Mouse (Mus musculus) bone marrow, adult 2 months (tissue): ENCODE measurements around the gene 9530053A07Rik. TPM values are rescaled to one million over a fixed set of nuclear protein-coding genes. Genes with fewer than 3 reads are reported as not detected.
"Not testable (repeated sequence)": the region's sequence is repeated elsewhere in the genome, so short reads cannot be mapped to it uniquely, and the experiment has no call there.

ENCODE experiments used
- H3K27ac ChIP-seq: fragments of 200-500 bp; 2 replicates; pipeline ENCODE4 v1.5.1; 2012; ENCODE audit warnings: low read depth, mild to moderate bottlenecking, control low read depth, inconsistent platforms, low read length; ENCODE audit not compliant: control insufficient read depth, poor library complexity, insufficient read depth
- H3K4me1 ChIP-seq: fragments of 200-500 bp; 2 replicates; pipeline ENCODE4 v1.6.1; 2011; ENCODE audit warnings: low read length; ENCODE audit not compliant: control insufficient read depth, insufficient read depth
- H3K4me3 ChIP-seq: fragments of 200-500 bp; replicated peaks from 2 replicates; pipeline ENCODE3; 2011; ENCODE audit warnings: mild to moderate bottlenecking, low read depth, low read length, control low read depth; ENCODE audit not compliant: control insufficient read depth
- CTCF ChIP-seq: fragments of 200-500 bp; IDR thresholded peaks from 2 replicates; pipeline ENCODE4 v1.5.1; 2011; ENCODE audit warnings: low read length, control low read depth; ENCODE audit not compliant: control insufficient read depth, insufficient read depth
- POLR2A ChIP-seq: fragments of 200-500 bp; IDR thresholded peaks from 2 replicates; pipeline ENCODE4 v1.6.1; 2011; ENCODE audit warnings: low read depth, mild to moderate bottlenecking, control low read depth, low read length, borderline replicate concordance; ENCODE audit not compliant: control insufficient read depth
- WGBS: fragments of 180-500 bp; shearing (Covaris S2); methylation state at CpG from one replicate; pipeline ENCODE4 v1.1.7; 2018; 5-methylcytosine and 5-hydroxymethylcytosine counted together
- polyA plus RNA-seq: library from polyadenylated mRNA; stranded (reverse); fragments of >200 nt; gene quantifications from 2 replicates; pipeline ENCODE4 v1.2.4, GENCODE M21; 2011; ENCODE audit warnings: low replicate concordance; ENCODE audit not compliant: missing spikeins, insufficient read depth, insufficient read length

The 9530053A07Rik gene
- polyA plus RNA-seq: not detected in 2 replicates

GRCm38 (mm10) chr7:28129166-28129565, at the start of gene 9530053A07Rik:
Gene 9530053A07Rik, plus strand, starts transcription at chr7:28129466.
- TF ChIP-seq POLR2A: no peak
- TF ChIP-seq CTCF: no peak
- WGBS: 83% methylated on average over 5 of the region's 5 CpGs
- Histone ChIP-seq H3K27ac (no peak within 1 kb of the TSS), H3K4me3 (no peak within 1 kb of the TSS), H3K4me1 (no peaks in the 10 kb centered on the region)

GRCm38 (mm10) chr7:28084215-28084614, 45.1 kb upstream of the 9530053A07Rik start:
- no peaks in the 10 kb centered on the region for H3K4me1 ChIP-seq
- TF ChIP-seq CTCF: no peak
- TF ChIP-seq POLR2A: no peak

GRCm38 (mm10) chr7:28086236-28086635, 43.0 kb upstream of the 9530053A07Rik start:
- no peak overlapping the region for H3K27ac ChIP-seq
- H3K4me1 ChIP-seq: no peaks in the 10 kb centered on the region
- 77% methylated on average over 16 of the region's 16 CpGs for WGBS
- TF ChIP-seq POLR2A (no peak), CTCF (no peak)
- H3K4me3 ChIP-seq: no peak overlapping the region

More at GRCm38 (mm10) chr7:28084215-28084614, 45.1 kb upstream of the 9530053A07Rik start:
- 76% methylated on average over 7 of the region's 7 CpGs for WGBS
- Histone ChIP-seq H3K27ac (no peak overlapping the region), H3K4me3 (no peak overlapping the region)

DNA sequence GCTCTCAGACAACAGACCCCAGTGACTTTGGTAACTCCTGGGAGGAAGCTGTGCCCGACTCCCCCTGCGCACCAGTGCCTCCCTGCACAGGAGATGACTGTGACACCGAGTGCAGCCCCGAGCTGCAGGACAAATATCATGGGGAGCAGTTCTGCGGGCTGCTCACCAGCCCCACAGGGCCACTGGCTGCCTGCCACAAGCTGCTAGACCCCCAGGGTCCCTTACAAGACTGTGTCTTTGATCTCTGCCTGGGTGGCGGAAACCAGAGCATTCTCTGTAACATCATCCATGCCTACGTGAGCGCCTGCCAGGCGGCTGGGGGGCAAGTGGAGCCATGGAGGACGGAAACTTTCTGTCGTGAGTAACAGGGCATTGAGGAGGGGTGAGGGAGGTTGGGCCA, 35.7 kb upstream of the 9530053A07Rik start:
- Histone ChIP-seq H3K27ac (no peak overlapping the region), H3K4me1 (no peaks in the 10 kb centered on the region), H3K4me3 (no peak overlapping the region)
- 46% methylated on average over 11 of the region's 11 CpGs for WGBS
- TF ChIP-seq POLR2A: no peak
- no peak for TF ChIP-seq CTCF

- 86% methylated on average over 16 of the region's 16 CpGs for WGBS
- no peak overlapping the region for H3K4me3 ChIP-seq
- TF ChIP-seq CTCF: no peak
- no peak for TF ChIP-seq POLR2A
- H3K4me1 ChIP-seq: no peaks in the 10 kb centered on the region
- H3K27ac ChIP-seq: no peak overlapping the region
These were observed 30.2 kb upstream of the 9530053A07Rik start for GRCm38 (mm10) chr7:28099101-28099500.

DNA sequence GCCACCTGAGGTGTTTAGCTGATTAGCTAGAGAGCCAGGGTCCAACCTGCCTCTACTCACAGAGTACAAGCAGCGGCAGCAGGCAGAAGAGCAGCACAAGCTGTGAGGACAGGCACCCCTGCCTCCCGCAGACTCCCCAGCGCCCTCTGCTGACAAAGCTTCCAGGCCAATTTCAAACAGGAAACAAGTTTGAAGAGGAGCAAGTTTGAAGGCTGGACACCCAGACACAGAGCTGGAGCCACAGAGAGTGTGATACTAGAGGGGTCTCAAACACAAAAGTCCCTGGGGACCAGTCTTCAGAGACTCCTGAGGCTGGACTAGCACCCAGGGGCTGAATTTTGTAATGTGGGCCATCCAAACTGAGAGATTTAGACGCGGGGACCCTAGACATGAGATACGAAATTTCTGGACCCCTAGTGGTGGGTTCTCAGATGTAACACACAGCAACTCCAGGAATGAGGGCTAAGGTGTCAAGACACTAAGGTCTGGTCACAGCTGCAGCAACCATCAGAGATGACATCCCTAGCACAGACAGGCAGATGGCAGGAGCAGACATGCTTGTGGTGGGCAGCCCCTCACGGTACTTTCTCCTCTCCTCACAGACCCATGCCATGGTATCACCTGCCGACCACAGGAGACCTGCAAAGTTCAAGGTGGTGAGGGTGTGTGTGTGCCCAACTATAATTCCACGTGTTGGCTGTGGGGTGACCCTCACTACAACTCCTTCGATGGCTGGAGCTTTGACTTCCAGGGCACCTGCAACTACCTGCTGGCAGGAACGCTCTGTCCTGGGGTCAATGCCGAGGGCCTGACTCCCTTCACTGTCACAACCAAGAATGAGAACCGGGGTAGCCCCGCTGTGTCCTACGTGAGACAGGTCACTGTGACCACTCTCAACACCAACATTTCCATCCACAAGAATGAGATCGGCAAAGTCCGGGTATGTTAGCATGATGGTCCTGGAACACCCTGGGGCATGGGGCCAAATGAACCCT, 28.4 kb upstream of the 9530053A07Rik start:
- 56% methylated on average over 17 of the region's 17 CpGs for WGBS

GRCm38 (mm10) chr7:28102936-28103335, 26.3 kb upstream of the 9530053A07Rik start:
- not testable (repeated sequence) for H3K27ac ChIP-seq, H3K4me3 ChIP-seq, H3K4me1 ChIP-seq
- 42% methylated on average over 5 of the region's 5 CpGs for WGBS

More for the DNA sequence above, 28.4 kb upstream of the 9530053A07Rik start:
- TF ChIP-seq POLR2A (no peak), CTCF (no peak)
- H3K27ac ChIP-seq: no peak overlapping the region
- H3K4me3 ChIP-seq: no peak overlapping the region
- H3K4me1 ChIP-seq: no peaks in the 10 kb centered on the region

DNA sequence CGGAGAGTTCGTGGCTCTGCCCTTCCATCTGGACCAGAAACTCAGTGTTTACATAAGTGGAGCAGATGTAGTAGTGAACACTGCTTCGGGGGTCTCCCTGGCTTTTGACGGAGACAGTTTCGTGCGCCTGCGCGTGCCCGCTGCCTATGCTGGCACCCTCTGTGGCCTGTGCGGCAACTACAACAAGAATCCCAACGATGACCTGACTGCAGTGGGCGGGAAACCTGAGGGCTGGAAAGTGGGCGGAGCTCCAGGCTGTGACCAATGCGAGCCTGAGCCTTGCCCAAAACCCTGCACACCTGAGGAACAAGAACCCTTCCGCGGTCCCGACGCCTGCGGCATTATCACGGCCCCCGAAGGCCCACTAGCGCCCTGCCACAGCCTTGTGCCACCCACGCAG, 24.6 kb upstream of the 9530053A07Rik start:
- WGBS: 7% methylated on average over 23 of the region's 23 CpGs

DNA sequence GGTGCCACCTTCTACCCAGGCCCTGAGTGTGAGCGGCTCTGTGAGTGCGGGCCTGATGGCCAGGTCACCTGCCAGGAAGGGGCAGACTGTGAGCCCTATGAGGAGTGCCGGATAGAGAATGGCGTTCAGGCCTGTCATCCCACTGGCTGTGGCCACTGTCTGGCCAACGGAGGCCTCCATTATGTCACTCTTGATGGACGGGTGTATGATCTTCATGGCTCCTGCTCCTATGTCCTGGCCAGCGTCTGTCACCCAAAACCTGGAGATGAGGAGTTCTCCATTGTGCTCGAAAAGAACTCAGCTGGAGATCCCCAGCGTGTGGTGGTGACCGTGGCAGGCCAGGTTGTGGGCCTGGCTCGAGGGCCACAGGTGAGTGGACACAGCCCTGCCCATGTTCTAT, 23.0 kb upstream of the 9530053A07Rik start:
- H3K4me3 ChIP-seq: no peak overlapping the region
- WGBS: 86% methylated on average over 11 of the region's 11 CpGs

More for the DNA sequence above, 24.6 kb upstream of the 9530053A07Rik start:
- Histone ChIP-seq H3K4me1 (no peaks in the 10 kb centered on the region), H3K4me3 (no peak overlapping the region), H3K27ac (no peak overlapping the region)
- TF ChIP-seq POLR2A (no peak), CTCF (no peak)

More for the DNA sequence above, 23.0 kb upstream of the 9530053A07Rik start:
- Histone ChIP-seq H3K27ac (no peak overlapping the region), H3K4me1 (no peaks in the 10 kb centered on the region)
- no peak for TF ChIP-seq CTCF
- no peak for TF ChIP-seq POLR2A
